Mouse (Mus musculus) left cerebral cortex, postnatal 25 days (tissue): ENCODE results near the gene Rasgrf2. TPM values are rescaled to one million over a fixed set of nuclear protein-coding genes. Genes with fewer than 3 reads are reported as not detected.

ENCODE experiments used
- DNase-seq, 2 experiments: peaks; one replicate each; pipeline ENCODE4 v3.0.0; 2022; ENCODE audit warnings: low spot score in 2 of 2, mixed read lengths in 1 of 2
- intact Hi-C: fragments of 180-260 bp; cut with DNase I; formaldehyde crosslinking; loops from one replicate; pipeline ENCODE4 v1.15.1; 2025
- total RNA-seq, 2 experiments: library from RNA; stranded (reverse); gene quantifications; 2 replicates each; pipeline ENCODE4 v1.2.3; 2021

The Rasgrf2 gene
- total RNA-seq, 2 experiments from 2014 or later: 192 to 196 TPM

- intact Hi-C loops: loop anchor here (2.0 to 5.0 kb wide), 2 partner anchors 76 to 184 kb away; no protein-coding TSS in a partner anchor
- no peak for DNase-seq
Measured at GRCm38 (mm10) chr13:92053001-92053400, 78.5 kb downstream of the Rasgrf2 start.

- no peak for DNase-seq
- intact Hi-C loops: loop anchor here (5.0 kb wide), 1 partner anchor 186 kb away; no protein-coding TSS in a partner anchor
Measured at GRCm38 (mm10) chr13:92051216-92051615, 80.2 kb downstream of the Rasgrf2 start.

- intact Hi-C loops: no loop called here
Measured at GRCm38 (mm10) chr13:92041584-92042563, 89.6 kb downstream of the Rasgrf2 start.

GRCm38 (mm10) chr13:92030364-92031057 is 100.9 kb downstream of the Rasgrf2 start:
- DNase-seq: no peak
- intact Hi-C loops: no loop called here

More at GRCm38 (mm10) chr13:92041584-92042563, 89.6 kb downstream of the Rasgrf2 start:
- no peak for DNase-seq

- DNase-seq: no peak
- intact Hi-C loops: no loop called here
Measured at GRCm38 (mm10) chr13:92029666-92030065, 101.8 kb downstream of the Rasgrf2 start.

- intact Hi-C loops: no loop called here
- peak in 1 of 2 experiments; percentile 59 for DNase-seq
Measured at GRCm38 (mm10) chr13:92027951-92028350, 103.5 kb downstream of the Rasgrf2 start.

- DNase-seq: no peak
- intact Hi-C loops: no loop called here
Measured at GRCm38 (mm10) chr13:92026651-92027050, 104.8 kb downstream of the Rasgrf2 start.

GRCm38 (mm10) chr13:92025124-92025523 is 106.3 kb downstream of the Rasgrf2 start:
- no peak for DNase-seq
- intact Hi-C loops: no loop called here

GRCm38 (mm10) chr13:92022202-92022601 is 109.3 kb downstream of the Rasgrf2 start:
- intact Hi-C loops: no loop called here
- DNase-seq: no peak

- intact Hi-C loops: no loop called here
Measured at GRCm38 (mm10) chr13:91996929-91997328, 134.5 kb downstream of the Rasgrf2 start.

GRCm38 (mm10) chr13:91991412-91991811 is 140.0 kb downstream of the Rasgrf2 start:
- intact Hi-C loops: no loop called here
- DNase-seq: no peak

More at GRCm38 (mm10) chr13:91996929-91997328, 134.5 kb downstream of the Rasgrf2 start:
- DNase-seq: no peak

- intact Hi-C loops: no loop called here
Measured at GRCm38 (mm10) chr13:91990709-91991284, 140.7 kb downstream of the Rasgrf2 start.

GRCm38 (mm10) chr13:91988378-91988777 is 143.1 kb downstream of the Rasgrf2 start:
- intact Hi-C loops: no loop called here
- DNase-seq: peak in 1 of 2 experiments; percentile 74

More at GRCm38 (mm10) chr13:91990709-91991284, 140.7 kb downstream of the Rasgrf2 start:
- DNase-seq: no peak

GRCm38 (mm10) chr13:91986958-91987357 is 144.5 kb downstream of the Rasgrf2 start:
- intact Hi-C loops: no loop called here

GRCm38 (mm10) chr13:91985915-91986589 is 145.4 kb downstream of the Rasgrf2 start:
- intact Hi-C loops: no loop called here
- DNase-seq: no peak

More at GRCm38 (mm10) chr13:91986958-91987357, 144.5 kb downstream of the Rasgrf2 start:
- DNase-seq: no peak

GRCm38 (mm10) chr13:91985019-91985418 is 146.4 kb downstream of the Rasgrf2 start:
- intact Hi-C loops: no loop called here
- no peak for DNase-seq

- intact Hi-C loops: no loop called here
- no peak for DNase-seq
Measured at GRCm38 (mm10) chr13:91982080-91982479, 149.4 kb downstream of the Rasgrf2 start.

GRCm38 (mm10) chr13:91981414-91981813 is 150.0 kb downstream of the Rasgrf2 start:
- intact Hi-C loops: no loop called here
- DNase-seq: no peak

- intact Hi-C loops: no loop called here
- no peak for DNase-seq
Measured at GRCm38 (mm10) chr13:91976971-91977370, 154.5 kb downstream of the Rasgrf2 start.
